Mouse (Mus musculus) midbrain, embryonic 15.5 days (tissue): ENCODE data around the gene Ugt8a. TPM values are rescaled to one million over a fixed set of nuclear protein-coding genes. Genes with fewer than 3 reads are reported as not detected.

Experiments used
- ATAC-seq: fragments of 200-750 bp; cut with Nextera tagmentation; replicated peaks from 2 replicates; pipeline ENCODE4 v1.8.0; 2017; ENCODE audit warnings: moderate TSS enrichment
- H3K27ac ChIP-seq: fragments of 300-500 bp; sonication (generic); 2 replicates; pipeline ENCODE4 v1.5.1; 2015; ENCODE audit warnings: mild to moderate bottlenecking, inconsistent platforms
- H3K27me3 ChIP-seq: fragments of 300-500 bp; sonication (generic); replicated peaks from 2 replicates; pipeline ENCODE4 v1.6.1; 2015; ENCODE audit warnings: inconsistent platforms
- H3K36me3 ChIP-seq: fragments of 300-500 bp; sonication (generic); replicated peaks from 2 replicates; pipeline ENCODE4 v1.6.1; 2015; ENCODE audit warnings: inconsistent platforms
- H3K4me1 ChIP-seq: fragments of 300-500 bp; sonication (generic); 2 replicates; pipeline ENCODE4 v1.6.1; 2015; ENCODE audit warnings: inconsistent platforms
- H3K4me2 ChIP-seq: fragments of 300-500 bp; sonication (generic); 2 replicates; pipeline ENCODE4 v1.6.1; 2015; ENCODE audit warnings: inconsistent platforms, mild to moderate bottlenecking, moderate library complexity
- H3K4me3 ChIP-seq: fragments of 300-500 bp; sonication (generic); 2 replicates; pipeline ENCODE4 v1.5.1; 2015; ENCODE audit warnings: mild to moderate bottlenecking, inconsistent platforms
- H3K9ac ChIP-seq: fragments of 300-500 bp; sonication (generic); 2 replicates; pipeline ENCODE4 v1.6.1; 2015; ENCODE audit warnings: mild to moderate bottlenecking, inconsistent platforms
- H3K9me3 ChIP-seq: fragments of 300-500 bp; sonication (generic); 2 replicates; pipeline ENCODE4 v1.6.1; 2016; ENCODE audit warnings: inconsistent platforms
- WGBS: fragments of 180-500 bp; shearing (Covaris S2); methylation state at CpG from one replicate; pipeline ENCODE4 v1.1.7; 2015; ENCODE audit warnings: mixed read lengths; 5-methylcytosine and 5-hydroxymethylcytosine counted together
- polyA plus RNA-seq: library from polyadenylated mRNA; unstranded; fragments of >200 nt; fragmentation: Nextera tagmentation; extraction: Ambion mirVana; gene quantifications from 2 replicates; pipeline ENCODE4 v1.2.1, GENCODE M21; 2015

Gene Ugt8a
- polyA plus RNA-seq, 1 experiment from 2014 or later = 3.1 TPM

- Histone ChIP-seq H3K4me3 (no peak overlapping the region), H3K9ac (no peak overlapping the region), H3K9me3 (no peaks in the 10 kb centered on the region)
Observed at GRCm38 (mm10) chr3:125932594-125933237, 5.7 kb downstream of the Ugt8a start.

GRCm38 (mm10) chr3:125931059-125931458 lies 7.4 kb downstream of the Ugt8a start:
- 43% methylated on average over 1 of the region's 1 CpGs for WGBS
- H3K9ac ChIP-seq = no peak overlapping the region
- no peak overlapping the region for H3K27ac ChIP-seq
- H3K4me2 ChIP-seq = no peak overlapping the region
- ATAC-seq = no peak
- H3K4me3 ChIP-seq = no peak overlapping the region
- no peaks in the 10 kb centered on the region for H3K27me3 ChIP-seq
- H3K36me3 ChIP-seq = no peaks in the 10 kb centered on the region
- H3K4me1 ChIP-seq = no peaks in the 10 kb centered on the region
- no peaks in the 10 kb centered on the region for H3K9me3 ChIP-seq

More at GRCm38 (mm10) chr3:125932594-125933237, 5.7 kb downstream of the Ugt8a start:
- H3K4me2 ChIP-seq = no peak overlapping the region
- H3K36me3 ChIP-seq = no peaks in the 10 kb centered on the region
- ATAC-seq = no peak
- H3K4me1 ChIP-seq = peaks cover 6% of the 10 kb centered on the region
- no peak overlapping the region for H3K27ac ChIP-seq
- 95% methylated on average over 3 of the region's 3 CpGs for WGBS
- H3K27me3 ChIP-seq = no peaks in the 10 kb centered on the region; the same call in 1 of the 2 replicates

DNA sequence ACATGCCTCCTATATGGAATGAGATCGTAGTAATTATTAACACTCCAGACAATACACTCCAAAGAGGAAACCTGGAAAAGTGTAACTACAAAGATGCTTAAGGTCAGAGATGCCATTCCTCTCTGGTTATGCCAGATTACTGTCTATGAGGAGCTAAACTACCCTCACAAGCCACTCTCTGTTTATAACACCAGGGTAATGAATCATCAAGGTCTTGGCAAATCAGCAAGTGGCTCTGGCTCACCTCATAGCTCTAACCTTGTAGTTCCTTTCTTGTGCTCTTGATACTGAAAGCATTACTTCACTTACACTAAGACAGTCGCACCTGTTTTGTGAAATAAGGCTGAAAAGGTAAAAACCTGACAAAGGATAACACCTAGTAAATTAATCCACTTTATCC lies 17.5 kb downstream of the Ugt8a start:
- Histone ChIP-seq H3K4me2 (no peak overlapping the region), H3K27me3 (no peaks in the 10 kb centered on the region), H3K9me3 (no peaks in the 10 kb centered on the region), H3K27ac (no peak overlapping the region), H3K4me3 (no peak overlapping the region), H3K4me1 (no peaks in the 10 kb centered on the region), H3K36me3 (no peaks in the 10 kb centered on the region), H3K9ac (no peak overlapping the region)
- ATAC-seq = no peak
- WGBS = 82% methylated on average over 2 of the region's 2 CpGs

GRCm38 (mm10) chr3:125898976-125899375 lies 39.4 kb downstream of the Ugt8a start:
- Histone ChIP-seq H3K9ac (no peak overlapping the region), H3K9me3 (no peaks in the 10 kb centered on the region), H3K4me3 (no peak overlapping the region), H3K27me3 (no peaks in the 10 kb centered on the region), H3K36me3 (no peaks in the 10 kb centered on the region), H3K27ac (no peak overlapping the region), H3K4me2 (no peak overlapping the region), H3K4me1 (no peaks in the 10 kb centered on the region)
- 67% methylated on average over 1 of the region's 1 CpGs for WGBS
- ATAC-seq = no peak

DNA sequence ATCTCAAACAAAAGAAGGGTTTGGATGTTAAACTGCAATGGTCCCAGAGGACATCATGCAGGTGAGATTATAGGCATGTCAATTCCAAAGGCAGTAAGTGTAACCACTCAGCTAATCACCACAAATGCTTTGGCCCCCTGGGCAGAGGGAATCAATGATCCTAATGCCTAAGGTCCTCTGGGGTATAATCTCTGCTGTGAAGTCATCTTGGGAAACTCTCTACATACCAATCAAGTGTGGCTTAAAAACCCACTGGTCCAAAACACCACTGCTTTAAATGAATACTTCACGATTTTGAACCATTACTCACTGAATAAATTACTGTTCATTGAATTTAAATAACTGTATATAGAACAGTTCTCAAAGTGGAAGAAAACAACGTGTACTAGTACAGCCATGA lies 51.3 kb downstream of the Ugt8a start:
- Histone ChIP-seq H3K4me1 (no peaks in the 10 kb centered on the region), H3K9ac (no peak overlapping the region), H3K27ac (no peak overlapping the region), H3K4me2 (no peak overlapping the region), H3K27me3 (no peaks in the 10 kb centered on the region), H3K9me3 (no peaks in the 10 kb centered on the region), H3K4me3 (no peak overlapping the region), H3K36me3 (no peaks in the 10 kb centered on the region)
- ATAC-seq = no peak
- WGBS = 39% methylated on average over 2 of the region's 2 CpGs

- no peak overlapping the region for H3K4me2 ChIP-seq
- no peak for ATAC-seq
- H3K4me1 ChIP-seq = no peaks in the 10 kb centered on the region
- H3K9ac ChIP-seq = no peak overlapping the region
- no peaks in the 10 kb centered on the region for H3K36me3 ChIP-seq
- no peaks in the 10 kb centered on the region for H3K27me3 ChIP-seq
- no peak overlapping the region for H3K4me3 ChIP-seq
- H3K27ac ChIP-seq = no peak overlapping the region
- WGBS = 89% methylated on average over 2 of the region's 2 CpGs
- no peaks in the 10 kb centered on the region for H3K9me3 ChIP-seq
Observed at GRCm38 (mm10) chr3:125884879-125885278, 53.5 kb downstream of the Ugt8a start.

GRCm38 (mm10) chr3:125884423-125884822 lies 54.0 kb downstream of the Ugt8a start:
- H3K9me3 ChIP-seq = no peaks in the 10 kb centered on the region
- no peak for ATAC-seq
- WGBS = 63% methylated on average over 2 of the region's 2 CpGs
- no peak overlapping the region for H3K9ac ChIP-seq
- H3K27ac ChIP-seq = no peak overlapping the region
- no peaks in the 10 kb centered on the region for H3K36me3 ChIP-seq
- H3K4me3 ChIP-seq = no peak overlapping the region
- H3K4me2 ChIP-seq = no peak overlapping the region
- no peaks in the 10 kb centered on the region for H3K27me3 ChIP-seq
- H3K4me1 ChIP-seq = no peaks in the 10 kb centered on the region

GRCm38 (mm10) chr3:125883009-125883408 lies 55.4 kb downstream of the Ugt8a start:
- Histone ChIP-seq H3K4me3 (no peak overlapping the region), H3K9me3 (no peaks in the 10 kb centered on the region), H3K9ac (no peak overlapping the region), H3K27me3 (no peaks in the 10 kb centered on the region), H3K4me1 (no peaks in the 10 kb centered on the region), H3K27ac (no peak overlapping the region), H3K36me3 (no peaks in the 10 kb centered on the region), H3K4me2 (no peak overlapping the region)
- no peak for ATAC-seq

- Histone ChIP-seq H3K27me3 (no peaks in the 10 kb centered on the region), H3K36me3 (no peaks in the 10 kb centered on the region)
- ATAC-seq = no peak
Observed at GRCm38 (mm10) chr3:125881835-125882234, 56.6 kb downstream of the Ugt8a start.

DNA sequence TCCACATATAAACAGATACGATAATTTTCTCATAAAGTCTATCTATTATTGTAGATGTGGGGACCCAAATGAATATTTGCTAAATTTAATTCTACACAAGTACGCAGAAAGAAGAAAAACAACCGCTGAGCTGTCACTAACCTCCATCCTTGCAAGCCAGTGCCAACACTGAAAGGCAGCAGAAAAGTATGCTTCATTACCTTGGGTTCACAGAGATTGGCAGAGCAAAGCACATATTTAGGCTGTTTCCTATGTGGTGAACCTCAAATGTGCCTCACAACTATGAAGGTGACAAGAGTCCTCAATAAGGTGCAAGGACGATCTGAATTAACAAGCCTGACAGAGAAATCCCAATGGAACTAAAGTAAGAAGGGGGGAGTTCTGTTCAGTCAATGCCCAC lies 64.0 kb downstream of the Ugt8a start:
- Histone ChIP-seq H3K27ac (no peak overlapping the region), H3K4me2 (no peak overlapping the region), H3K36me3 (no peaks in the 10 kb centered on the region), H3K9me3 (no peaks in the 10 kb centered on the region), H3K4me3 (no peak overlapping the region), H3K27me3 (no peaks in the 10 kb centered on the region), H3K9ac (no peak overlapping the region), H3K4me1 (no peaks in the 10 kb centered on the region)
- ATAC-seq = no peak
- WGBS = 89% methylated on average over 4 of the region's 4 CpGs

More at GRCm38 (mm10) chr3:125881835-125882234, 56.6 kb downstream of the Ugt8a start:
- no peaks in the 10 kb centered on the region for H3K9me3 ChIP-seq
- H3K4me1 ChIP-seq = no peaks in the 10 kb centered on the region
- H3K4me3 ChIP-seq = no peak overlapping the region
- no peak overlapping the region for H3K9ac ChIP-seq
- no peak overlapping the region for H3K27ac ChIP-seq
- no peak overlapping the region for H3K4me2 ChIP-seq

DNA sequence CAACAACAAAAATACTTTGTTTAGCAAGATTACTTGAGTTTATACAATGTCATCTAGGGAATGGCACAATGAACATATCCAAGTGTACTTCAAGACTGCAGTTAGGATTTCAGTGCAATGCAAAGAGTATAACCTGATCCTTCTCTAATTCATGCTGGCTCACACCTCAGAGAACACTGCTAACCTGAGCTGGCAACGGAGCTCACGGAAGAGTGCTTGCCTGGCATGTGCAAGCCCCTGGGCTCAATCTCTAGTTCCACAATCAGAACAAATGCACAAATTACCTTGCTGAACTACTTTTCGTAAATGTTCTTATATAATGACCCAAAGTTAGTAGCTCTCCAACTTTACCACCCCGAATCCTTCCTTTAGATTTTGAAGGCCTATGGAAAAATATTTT lies 68.5 kb downstream of the Ugt8a start:
- H3K9ac ChIP-seq = no peak overlapping the region
- no peak overlapping the region for H3K27ac ChIP-seq
- H3K9me3 ChIP-seq = no peaks in the 10 kb centered on the region
- no peaks in the 10 kb centered on the region for H3K27me3 ChIP-seq
- ATAC-seq = no peak
- WGBS = 94% methylated on average over 4 of the region's 4 CpGs
- H3K4me2 ChIP-seq = no peak overlapping the region
- no peaks in the 10 kb centered on the region for H3K4me1 ChIP-seq
- H3K4me3 ChIP-seq = no peak overlapping the region
- no peaks in the 10 kb centered on the region for H3K36me3 ChIP-seq

- no peaks in the 10 kb centered on the region for H3K9me3 ChIP-seq
- no peaks in the 10 kb centered on the region for H3K36me3 ChIP-seq
- no peak overlapping the region for H3K4me2 ChIP-seq
- no peak overlapping the region for H3K9ac ChIP-seq
- 55% methylated on average over 3 of the region's 3 CpGs for WGBS
- ATAC-seq = no peak
- no peaks in the 10 kb centered on the region for H3K4me1 ChIP-seq
- H3K27me3 ChIP-seq = no peaks in the 10 kb centered on the region
- H3K27ac ChIP-seq = no peak overlapping the region
- H3K4me3 ChIP-seq = no peak overlapping the region
Observed at GRCm38 (mm10) chr3:125861601-125862000, 76.8 kb downstream of the Ugt8a start.

GRCm38 (mm10) chr3:125849163-125849872 lies 89.1 kb downstream of the Ugt8a start:
- Histone ChIP-seq H3K27me3 (no peaks in the 10 kb centered on the region), H3K9me3 (no peaks in the 10 kb centered on the region), H3K4me2 (no peak overlapping the region), H3K27ac (no peak overlapping the region), H3K9ac (no peak overlapping the region), H3K4me1 (no peaks in the 10 kb centered on the region), H3K36me3 (no peaks in the 10 kb centered on the region), H3K4me3 (no peak overlapping the region)
- peak; percentile 71; the same call in 1 of the 2 replicates for ATAC-seq
- 25% methylated on average over 6 of the region's 6 CpGs for WGBS
